Mouse (Mus musculus) CH12.LX (cell line): ENCODE results near the gene Agpat2.

ENCODE experiments used
- CHD1 ChIP-seq: IDR thresholded peaks from 2 replicates; pipeline ENCODE4 v1.6.1; 2012; ENCODE audit warnings: low read depth, low read length, improper control_type of control experiment, inconsistent platforms
- CTCF ChIP-seq, 2 experiments: IDR thresholded peaks in 1 of 2; conservative IDR thresholded peaks in 1 of 2; 2 replicates each; pipeline ENCODE4 v1.5.1; 2011 to 2012; ENCODE audit warnings: low read depth in 2 of 2, low read length in 2 of 2, improper control_type of control experiment in 1 of 2, inconsistent platforms in 1 of 2, mild to moderate bottlenecking in 1 of 2, moderate library complexity in 1 of 2
- ETS1 ChIP-seq: conservative IDR thresholded peaks from 2 replicates; pipeline ENCODE4 v1.6.1; 2012; ENCODE audit warnings: low read depth, mild to moderate bottlenecking, inconsistent platforms, low read length, improper control_type of control experiment, moderate library complexity
- POLR2A ChIP-seq: IDR thresholded peaks from 2 replicates; pipeline ENCODE4 v1.6.1; 2011; ENCODE audit warnings: low read depth, mild to moderate bottlenecking, improper control_type of control experiment, low read length

- TF ChIP-seq POLR2A (no peak), CHD1 (no peak), CTCF (conservative IDR thresholded peaks at IDR 0.05 in 1 of 2, IDR thresholded peaks at IDR 0.05 in 1 of 2; ENCODE audit: low read depth in 2 of 2, low read length in 2 of 2) (no peak), ETS1 (no peak)
These were observed 3.1 kb upstream of the Agpat2 start for GRCm38 (mm10) chr2:26607056-26607910.
